Mouse (Mus musculus): ENCODE data around the gene Plcb2.

The Plcb2 gene

DNA sequence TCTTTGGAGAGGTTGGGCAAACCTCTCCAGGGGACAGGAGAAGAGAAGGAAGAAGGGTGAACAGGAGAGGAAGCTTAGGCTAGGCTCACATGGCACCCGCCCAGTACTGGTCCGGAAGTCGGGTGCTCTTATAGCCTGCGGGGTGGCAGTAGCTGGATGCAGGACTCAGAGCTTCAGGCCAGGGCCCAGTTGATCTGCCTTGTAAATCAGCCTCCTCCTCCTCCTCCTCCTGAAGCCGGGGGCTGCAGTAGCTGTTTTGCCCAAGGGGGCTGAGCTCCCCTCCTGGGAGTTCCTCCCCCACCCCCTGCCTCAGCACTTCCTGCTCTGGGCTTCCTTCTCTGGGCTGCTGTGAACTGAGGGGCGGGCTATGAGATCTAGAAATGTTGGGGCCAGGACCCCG, at the start of gene Plcb2:
Gene Plcb2 (minus strand): TSS at position 102 of the 400 bp plus-strand sequence.
- in situ Hi-C loops (cut with MboI, MseI), result no loop called here

DNA sequence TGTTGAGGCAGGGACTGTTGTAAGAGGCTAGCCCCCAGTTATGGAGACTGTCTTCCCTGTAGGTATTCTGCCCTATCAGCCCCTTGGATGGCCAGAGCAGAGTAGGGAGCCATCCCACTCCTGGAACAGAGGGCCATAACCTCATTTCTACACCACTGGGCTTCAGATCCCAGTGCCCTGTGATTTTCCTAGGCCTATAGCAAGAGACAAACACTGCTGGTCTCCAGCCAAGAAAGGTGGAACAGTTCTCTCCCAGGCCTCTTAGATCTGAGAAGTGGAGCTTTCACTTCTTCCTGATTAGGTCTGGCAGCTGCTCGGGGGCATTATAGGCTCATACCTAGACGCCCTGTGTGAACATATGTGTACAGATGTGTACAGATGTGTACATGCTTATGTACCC, 48.1 kb upstream of the Plcb2 start:
- in situ Hi-C loops (cut with MboI, MseI), result no loop called here

DNA sequence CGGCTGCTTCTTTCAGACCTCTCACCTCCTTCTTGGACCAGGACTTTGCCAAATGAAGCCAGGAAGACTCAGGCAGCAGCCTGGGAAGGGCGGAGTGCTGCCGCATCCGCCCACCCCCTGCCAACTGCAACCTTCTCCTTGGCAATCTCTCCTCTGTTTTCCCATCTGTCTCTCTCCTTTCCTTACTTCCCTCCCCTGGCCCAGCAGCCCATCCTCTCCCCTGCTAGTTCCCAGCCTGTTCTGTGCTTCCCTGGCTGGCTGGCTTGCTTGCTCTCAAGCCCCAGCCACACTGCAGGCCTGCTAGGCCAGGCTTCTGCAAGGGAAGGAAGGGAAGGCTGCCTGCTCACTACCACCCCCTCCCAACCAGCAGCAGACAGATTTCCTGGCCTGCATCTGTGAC, 47.6 kb upstream of the Plcb2 start:
- in situ Hi-C loops (cut with MboI, MseI), result no loop called here

DNA sequence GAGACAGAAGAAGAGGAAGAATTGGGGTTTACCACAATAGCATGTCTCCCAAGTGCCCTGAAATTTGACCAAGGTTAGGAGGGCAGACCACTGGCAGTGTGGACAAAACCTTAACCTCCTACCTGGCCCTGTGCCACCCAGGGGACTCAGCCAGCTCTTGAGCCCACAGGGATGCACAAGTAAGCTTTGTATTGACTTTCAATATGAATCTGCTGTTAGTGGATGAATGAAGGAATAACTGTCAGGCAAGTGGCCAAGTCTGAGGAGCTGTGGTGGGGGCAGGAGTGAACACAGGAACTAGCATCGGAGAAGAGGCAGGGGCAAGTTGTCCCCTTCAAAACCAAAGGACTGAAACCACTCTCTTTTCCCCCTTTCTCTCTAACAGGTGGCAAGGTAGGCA, 47.2 kb upstream of the Plcb2 start:
- in situ Hi-C loops (cut with MboI, MseI), result no loop called here

DNA sequence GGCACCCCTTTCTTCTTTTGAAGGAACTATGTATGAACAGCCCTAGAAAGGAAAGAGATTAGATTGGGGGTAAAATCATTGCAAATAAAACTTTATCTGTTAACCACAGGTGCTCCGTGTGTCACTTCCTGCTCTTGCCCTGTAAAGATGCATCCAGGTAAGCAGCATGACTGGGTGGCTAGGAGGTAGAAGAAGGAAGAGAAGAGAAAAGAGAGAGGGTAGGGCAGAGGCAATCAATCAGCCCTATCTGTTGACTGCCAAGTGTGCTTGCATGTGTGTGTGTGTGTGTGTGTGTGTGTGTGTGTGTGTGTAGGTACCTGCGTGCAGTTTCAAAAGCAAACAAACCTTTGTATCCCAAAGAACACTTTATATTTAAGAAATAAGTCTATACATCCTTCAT, 46.3 kb upstream of the Plcb2 start:
- in situ Hi-C loops (cut with MboI, MseI), result no loop called here

DNA sequence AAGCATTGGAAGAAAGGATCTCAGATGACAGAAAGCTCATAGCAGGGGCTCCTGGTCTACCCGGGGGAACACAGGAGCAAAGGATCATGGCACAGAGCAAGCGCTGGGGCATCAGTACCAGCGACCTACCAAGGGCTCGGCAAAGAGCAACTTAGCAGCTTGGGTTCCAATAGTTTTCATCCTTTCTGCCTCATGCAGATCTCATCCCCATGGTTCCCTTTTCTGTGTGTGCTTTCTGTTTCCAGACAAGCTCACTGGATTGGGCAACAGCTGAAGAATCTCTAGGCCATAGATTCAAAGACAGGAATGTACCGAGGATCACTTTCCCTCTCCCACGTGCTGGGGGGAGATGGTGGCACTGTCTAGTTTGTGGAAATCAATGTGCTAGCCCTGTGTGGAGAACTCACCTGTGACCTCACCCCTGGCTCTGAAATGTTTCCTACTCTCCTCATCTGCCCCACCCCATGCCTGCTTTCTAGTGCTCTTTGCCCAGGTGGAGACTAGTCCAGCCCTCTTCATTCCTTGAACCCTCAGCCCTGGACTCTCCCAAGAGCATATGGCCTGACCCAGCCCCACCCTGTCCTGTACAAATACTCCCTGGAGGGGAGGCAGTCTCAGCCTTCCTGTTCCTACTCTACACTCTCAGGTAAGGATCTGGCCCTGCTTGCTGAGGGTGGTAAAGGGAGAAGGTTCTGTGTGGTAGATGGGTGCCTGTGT, 44.1 kb upstream of the Plcb2 start, which contains the start of gene Phgr1:
Gene Phgr1 (plus strand): TSS at position 612 of the 717 bp plus-strand sequence.
- in situ Hi-C loops (cut with MboI, MseI), result no loop called here

DNA sequence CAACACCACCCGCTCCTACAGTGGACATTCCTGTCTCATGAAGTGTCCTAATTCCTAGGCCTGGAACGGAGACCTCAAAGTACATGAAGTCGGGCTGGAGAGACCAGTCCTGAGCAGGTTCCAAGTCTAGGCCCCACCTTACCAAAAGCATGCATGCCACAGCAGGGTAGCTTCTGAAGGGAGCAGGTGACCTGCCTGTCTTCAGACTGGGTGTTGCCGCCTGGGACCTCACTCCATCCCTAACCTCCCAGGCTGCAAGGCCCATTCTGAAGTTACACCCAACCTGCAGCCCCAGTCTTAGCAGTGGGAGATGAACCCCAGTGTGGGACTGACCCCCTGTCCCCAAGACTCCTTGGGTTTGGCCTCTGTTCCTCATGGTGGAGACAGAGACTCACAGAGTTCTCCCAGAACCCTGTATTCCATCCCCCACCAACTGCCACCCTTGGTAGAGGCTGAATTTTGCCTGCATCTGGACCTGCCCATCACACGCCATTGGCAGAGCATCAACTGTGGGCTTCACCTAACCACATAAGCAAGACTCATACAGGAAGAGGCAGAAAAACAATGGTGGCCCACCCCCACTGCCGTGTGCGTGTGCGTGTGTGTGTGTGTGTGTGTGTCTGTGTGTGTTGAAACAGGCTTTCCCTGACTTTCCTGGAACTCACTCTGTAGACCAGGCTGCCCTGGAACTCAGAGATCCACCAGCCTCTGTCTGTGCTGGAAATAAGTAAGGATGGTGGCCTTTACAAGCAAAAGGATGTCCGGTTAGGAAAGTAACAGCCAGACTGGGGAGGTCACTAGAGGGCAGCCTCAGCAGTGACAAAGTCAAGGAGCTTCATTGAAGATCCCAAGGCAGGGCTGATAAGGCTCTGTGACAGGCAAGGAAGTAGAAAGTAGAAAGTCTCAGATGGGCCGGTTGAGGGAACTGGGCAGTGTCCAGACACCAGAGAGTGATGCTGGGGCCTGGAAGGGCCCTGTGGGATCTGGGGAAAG, 38.1 kb upstream of the Plcb2 start:
- in situ Hi-C loops (cut with MboI, MseI), result no loop called here

DNA sequence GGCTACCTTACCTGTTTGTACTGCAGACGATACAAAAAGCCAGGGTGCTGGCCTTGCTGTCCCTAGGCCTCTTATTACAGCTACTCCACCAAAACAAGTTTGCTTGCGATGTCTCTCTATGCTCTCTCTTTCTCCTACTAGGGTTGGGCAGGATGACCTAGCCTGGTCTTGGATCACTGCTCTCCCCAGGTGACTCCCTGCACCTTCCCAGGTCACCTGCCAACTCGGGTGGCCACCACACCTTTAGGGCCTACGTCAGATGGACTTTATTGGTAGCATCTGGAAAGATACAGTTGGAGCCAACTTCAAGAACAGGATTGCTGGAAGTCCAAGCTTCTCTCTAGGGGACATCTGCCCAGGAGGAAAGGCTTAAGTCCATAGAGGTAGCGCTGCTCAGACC, 36.6 kb upstream of the Plcb2 start:
- in situ Hi-C loops (cut with MboI, MseI), result loop anchor here (5.0 kb wide), 2 partner anchors 117 to 128 kb away; no protein-coding TSS in a partner anchor

DNA sequence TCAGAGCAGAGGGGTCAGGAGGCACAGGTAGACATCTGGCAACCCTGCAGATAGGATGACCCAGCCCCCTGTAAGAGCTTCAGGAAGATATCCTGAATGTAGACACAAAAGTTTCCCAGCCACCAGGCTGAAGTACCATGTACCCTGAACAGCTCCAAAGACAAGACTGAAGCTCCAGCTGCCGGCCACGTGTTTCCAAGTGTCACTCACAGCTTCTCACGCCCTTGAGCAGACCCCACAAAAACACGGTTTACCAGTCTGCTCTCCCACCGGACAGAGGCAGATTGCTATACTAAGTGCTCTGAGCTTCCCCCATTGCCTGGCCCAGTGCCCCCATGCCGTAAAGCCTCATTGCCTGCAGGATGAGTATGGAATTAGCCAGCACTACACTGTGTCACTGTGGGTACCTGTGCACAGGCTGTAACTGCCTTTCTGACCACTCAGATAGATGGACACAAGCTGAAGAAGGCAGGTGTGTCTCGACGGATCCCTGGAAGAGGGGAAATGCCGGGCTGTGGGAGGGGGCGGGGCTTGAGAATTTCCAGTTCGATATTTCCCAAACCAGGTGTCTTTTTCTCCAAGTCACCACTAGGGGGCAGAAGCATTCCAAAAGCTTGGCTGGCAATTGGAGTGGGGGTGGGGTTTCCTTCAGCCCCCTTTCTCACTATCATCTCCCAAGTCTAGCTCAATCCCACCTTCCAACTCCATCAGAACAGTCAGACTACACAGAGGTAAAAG, 36.0 kb upstream of the Plcb2 start:
- in situ Hi-C loops (cut with MboI, MseI), result loop anchor here (5.0 kb wide), 2 partner anchors 118 to 127 kb away; no protein-coding TSS in a partner anchor

DNA sequence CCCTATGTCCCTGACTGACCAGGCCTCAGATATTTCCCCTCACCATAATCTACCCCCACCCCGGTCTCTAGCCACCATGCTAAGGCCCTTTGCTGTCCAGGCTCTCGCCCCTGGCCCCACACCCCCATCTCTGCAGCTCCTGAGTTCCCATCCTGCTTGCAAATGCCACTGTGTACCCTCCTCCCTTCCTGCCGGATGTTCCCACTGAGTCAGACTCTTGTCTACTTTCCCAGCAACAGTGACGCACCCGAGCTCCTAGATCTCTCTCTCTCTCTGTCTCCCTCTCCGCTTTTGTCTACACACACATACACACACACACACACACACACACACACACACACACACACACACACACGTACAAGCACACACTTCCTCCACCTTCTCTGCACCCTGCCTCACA, 35.2 kb upstream of the Plcb2 start:
- in situ Hi-C loops (cut with MboI, MseI), result loop anchor here (5.0 kb wide), 2 partner anchors 119 to 126 kb away; no protein-coding TSS in a partner anchor

DNA sequence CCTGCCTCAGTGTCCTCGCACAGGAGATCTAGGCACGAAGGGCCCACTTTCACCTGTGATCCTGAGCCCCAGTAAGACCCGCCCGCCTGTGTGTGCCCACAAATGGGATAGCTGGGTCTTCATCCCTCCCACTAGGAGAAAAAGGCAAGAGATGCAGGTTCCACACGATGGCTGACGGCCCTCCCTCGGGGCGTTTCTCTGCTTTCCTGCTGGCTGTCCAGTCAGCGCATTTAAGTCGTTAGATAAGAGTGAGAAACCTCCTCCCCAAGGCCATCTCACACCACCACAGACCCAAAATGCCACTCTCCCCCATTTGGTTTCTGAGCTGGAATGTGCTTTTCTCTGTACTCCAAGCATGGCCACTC, 34.5 kb upstream of the Plcb2 start:
- in situ Hi-C loops (cut with MboI, MseI), result loop anchor here (5.0 kb wide), 2 partner anchors 120 to 125 kb away; no protein-coding TSS in a partner anchor

DNA sequence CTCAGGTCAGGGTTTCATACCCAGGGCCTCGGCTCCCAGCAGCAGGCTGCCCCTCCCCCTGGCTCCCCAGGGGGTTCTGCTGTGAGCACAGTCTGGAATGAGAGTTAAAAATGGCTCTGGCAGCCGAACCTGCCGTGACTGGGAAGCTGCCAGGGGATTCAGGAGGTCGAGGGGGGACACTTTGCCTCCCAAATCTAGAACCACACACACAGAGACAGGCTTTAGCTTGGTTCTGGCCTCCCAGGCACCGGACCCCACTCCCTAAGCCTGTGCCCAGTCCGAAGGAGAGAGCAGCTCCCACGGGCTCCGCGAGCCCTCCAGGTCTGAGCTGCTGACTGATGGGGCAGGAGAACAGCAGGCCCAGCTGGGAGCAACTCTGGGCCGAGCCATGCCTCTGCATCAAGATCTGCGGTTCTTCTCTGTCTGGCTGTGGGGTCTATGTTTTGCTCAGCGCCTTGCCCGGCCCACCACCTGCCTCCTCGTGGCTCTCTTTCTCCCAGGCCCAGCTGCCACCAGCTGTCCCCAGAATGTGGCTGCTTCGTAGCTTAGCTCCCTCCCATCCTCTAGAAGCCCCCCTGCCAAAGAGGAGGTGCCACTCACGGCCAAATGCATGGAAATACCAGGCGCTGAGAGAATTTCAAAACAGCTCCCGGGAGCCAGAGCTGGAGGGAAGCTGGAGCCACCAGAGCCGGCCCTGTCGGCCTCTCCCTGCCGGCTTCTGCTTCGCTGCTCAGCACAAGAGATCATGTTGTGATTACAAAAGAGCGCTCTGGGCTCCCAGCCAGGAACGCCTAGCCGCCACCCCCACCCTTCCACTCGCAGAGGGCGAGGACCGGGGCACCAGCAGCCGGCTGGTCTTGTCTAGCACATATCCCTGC, 33.9 kb upstream of the Plcb2 start, which contains the start of gene Ccdc9b:
Gene Ccdc9b (minus strand): TSS at position 756 of the 878 bp plus-strand sequence.
- in situ Hi-C loops (cut with MboI, MseI), result loop anchor here (5.0 kb wide), 2 partner anchors 120 to 125 kb away; no protein-coding TSS in a partner anchor

DNA sequence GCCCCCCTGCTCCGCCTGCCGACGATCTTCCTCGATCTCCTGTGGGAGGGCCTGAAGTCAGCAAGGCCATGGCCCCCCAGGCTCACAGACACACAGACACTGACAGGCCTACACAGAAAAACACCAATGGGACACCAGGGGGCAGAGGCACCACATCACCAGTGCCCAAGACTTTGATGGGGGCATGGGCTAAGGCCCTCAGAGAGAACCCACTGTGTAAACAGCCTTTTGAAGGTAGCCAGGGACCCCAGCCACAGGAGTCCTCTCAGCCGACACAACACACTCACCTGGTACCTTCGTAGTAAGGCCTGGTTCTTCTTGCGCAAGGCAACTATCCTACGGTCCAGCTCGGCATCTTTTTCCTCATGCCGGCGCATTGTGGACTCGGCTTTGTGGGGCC, 33.1 kb upstream of the Plcb2 start:
- in situ Hi-C loops (cut with MboI, MseI), result loop anchor here (5.0 kb wide), 2 partner anchors 121 to 124 kb away; no protein-coding TSS in a partner anchor

DNA sequence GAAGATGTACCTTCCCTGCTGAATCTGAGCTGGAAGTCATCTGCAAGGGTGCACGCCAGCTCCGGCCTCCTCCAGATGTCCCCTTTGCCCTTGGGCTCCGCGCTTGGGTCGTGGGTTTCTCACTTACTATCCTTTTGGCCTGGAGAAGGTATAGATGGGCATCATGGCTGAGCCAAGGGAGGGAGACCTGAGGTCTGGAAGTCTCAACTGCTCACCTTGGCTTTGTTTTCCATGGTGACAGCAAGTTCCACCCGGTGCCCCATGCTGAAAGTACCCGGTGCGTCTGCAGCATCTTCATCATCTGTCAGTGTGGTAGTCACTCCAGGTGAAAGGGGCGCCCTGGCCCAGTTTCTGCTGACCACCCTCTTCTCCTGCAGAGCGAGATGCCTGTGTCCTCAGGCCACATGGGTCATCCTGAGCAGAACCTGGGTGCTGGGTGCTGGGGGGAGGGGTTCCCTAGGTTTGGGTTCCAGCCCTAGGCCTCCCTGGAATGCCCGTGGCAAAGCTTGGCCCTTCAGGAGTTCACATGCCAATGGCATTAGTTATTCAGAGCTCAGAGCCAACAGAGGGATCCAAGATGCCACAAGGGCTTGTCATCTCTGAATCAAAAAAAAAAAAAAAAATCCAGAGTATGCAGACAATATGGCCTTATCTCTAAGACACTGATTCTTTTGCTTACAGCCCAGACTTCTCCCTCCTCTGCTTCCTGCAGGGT, 32.2 kb upstream of the Plcb2 start:
- in situ Hi-C loops (cut with MboI, MseI), result loop anchor here (5.0 kb wide), 2 partner anchors 122 to 123 kb away; no protein-coding TSS in a partner anchor

DNA sequence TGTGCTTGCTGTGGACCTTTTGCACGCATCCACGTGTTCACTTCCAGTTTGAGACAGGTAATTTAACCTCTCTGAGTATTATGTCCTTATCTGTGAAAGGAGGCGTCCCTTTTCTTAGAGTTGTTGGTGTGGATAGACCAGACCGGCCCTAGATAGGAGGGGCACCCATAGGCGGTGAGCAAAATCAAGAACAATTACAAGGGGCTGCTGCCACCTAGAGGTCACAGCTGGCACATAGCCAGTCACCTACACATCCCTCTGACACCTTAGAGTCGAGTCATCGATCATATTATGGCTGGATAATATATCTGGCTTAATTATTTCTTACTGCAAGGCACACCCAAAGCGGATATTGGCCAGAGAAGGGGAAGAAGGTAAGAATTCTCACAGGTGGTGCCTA, 31.6 kb upstream of the Plcb2 start:
- in situ Hi-C loops (cut with MboI, MseI), result loop anchor here (5.0 kb wide), 2 partner anchors 122 to 123 kb away; no protein-coding TSS in a partner anchor

DNA sequence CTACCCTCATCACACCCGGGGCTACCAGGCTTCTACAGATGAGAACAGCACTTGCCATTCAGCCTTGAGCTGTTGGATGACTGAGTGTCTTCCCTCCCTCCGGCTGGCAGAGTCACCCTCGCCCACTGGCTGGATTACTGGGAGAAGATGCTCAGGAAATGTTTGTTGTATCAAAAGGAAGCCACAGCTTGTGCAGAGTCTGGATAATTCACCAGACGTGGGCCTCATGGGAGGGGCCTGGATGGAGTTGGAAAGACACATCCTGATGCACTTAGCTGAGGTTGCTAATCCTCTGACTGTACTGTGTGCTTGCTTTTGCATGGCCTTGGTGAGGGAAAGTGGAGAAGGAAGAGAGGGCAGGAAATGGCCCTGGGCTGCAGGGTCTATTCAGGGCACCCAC, 27.9 kb upstream of the Plcb2 start:
- in situ Hi-C loops (cut with MboI, MseI), result no loop called here

DNA sequence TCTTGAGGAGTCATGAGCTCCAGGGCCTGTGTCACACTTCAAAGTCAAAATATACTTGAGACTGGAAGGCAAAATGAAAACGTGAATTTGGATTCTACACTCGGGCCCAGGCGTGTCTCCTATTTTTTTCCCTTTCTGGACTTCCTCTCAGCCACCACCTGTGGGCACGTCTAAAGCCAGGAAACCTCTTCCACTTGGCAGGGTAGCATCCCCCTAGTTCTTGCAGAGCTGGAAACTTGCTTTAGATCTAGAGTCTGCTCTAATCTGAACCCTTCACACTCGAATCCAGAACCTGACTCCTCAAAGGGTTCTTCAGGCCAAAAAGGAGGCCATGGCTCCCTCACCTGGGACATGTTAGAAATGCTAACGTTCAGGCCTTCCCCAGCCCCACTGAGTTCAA, 27.2 kb upstream of the Plcb2 start:
- in situ Hi-C loops (cut with MboI, MseI), result no loop called here

DNA sequence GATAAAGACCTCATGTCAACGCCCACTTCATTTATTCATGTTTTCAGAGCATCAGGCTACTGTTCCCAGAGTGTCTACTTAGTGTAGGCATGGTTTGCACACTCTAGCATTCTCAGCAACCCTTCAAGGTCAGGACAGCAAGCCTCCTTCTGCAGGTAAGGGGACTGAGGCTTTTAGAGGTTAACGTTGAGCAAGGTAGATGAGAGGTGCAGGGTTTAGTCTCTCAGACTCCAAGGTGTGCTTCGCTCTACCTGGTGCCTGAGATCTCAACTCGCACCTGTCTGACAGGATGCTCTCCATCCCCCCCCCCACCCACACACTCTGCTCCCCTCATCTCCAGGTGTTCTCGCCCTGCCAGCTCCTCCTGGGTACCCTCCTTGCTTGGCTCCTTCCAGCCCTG, 25.9 kb upstream of the Plcb2 start:
- in situ Hi-C loops (cut with MboI, MseI), result no loop called here

DNA sequence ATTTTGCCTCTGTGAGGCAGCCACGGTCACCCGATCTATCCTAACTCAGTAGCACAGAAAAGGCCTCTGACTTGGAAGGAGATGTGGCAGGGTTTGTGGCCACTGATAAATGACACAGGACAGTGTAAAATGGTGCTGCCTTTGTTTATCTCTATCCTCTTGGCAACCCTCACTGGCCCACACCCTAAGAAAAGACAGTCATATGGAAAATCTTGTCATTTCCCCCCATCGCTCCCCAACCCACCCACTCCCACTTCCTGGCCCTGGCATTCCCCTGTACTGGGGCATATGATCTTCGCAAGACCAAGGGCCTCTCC, 24.5 kb upstream of the Plcb2 start:
- in situ Hi-C loops (cut with MboI, MseI), result no loop called here
